Mouse (Mus musculus) heart, postnatal 0 days (tissue): Measurements from ENCODE around the gene Nuak2. TPM values are rescaled to one million over a fixed set of nuclear protein-coding genes. Genes with fewer than 3 reads are reported as not detected.

Experiments used
- ATAC-seq: fragments of 200-750 bp; cut with Nextera tagmentation; 2 replicates; pipeline ENCODE4 v1.8.0; 2017; ENCODE audit warnings: low read depth, moderate number of reproducible peaks, moderate library complexity; ENCODE audit not compliant: insufficient read depth
- DNase-seq: peaks from one replicate; pipeline ENCODE4 v3.0.0-alpha.2; 2016; ENCODE audit warnings: low spot score
- H3K27ac ChIP-seq: fragments of 300-500 bp; sonication (generic); 2 replicates; pipeline ENCODE4 v1.5.1; 2014; ENCODE audit warnings: low read depth, mild to moderate bottlenecking
- H3K27me3 ChIP-seq: fragments of 300-500 bp; sonication (generic); 2 replicates; pipeline ENCODE4 v1.6.1; 2014; ENCODE audit warnings: low read length, mixed read lengths; ENCODE audit not compliant: control insufficient read depth, insufficient read depth
- H3K36me3 ChIP-seq: fragments of 300-500 bp; sonication (generic); replicated peaks from 2 replicates; pipeline ENCODE4 v1.6.1; 2014; ENCODE audit warnings: low read length, mixed read lengths; ENCODE audit not compliant: control insufficient read depth, insufficient read depth
- H3K4me1 ChIP-seq: fragments of 300-500 bp; sonication (generic); 2 replicates; pipeline ENCODE4 v1.6.1; 2014; ENCODE audit warnings: antibody characterized with exemption; ENCODE audit not compliant: control insufficient read depth, insufficient read depth
- H3K4me2 ChIP-seq: fragments of 300-500 bp; sonication (generic); 2 replicates; pipeline ENCODE4 v1.6.1; 2014; ENCODE audit warnings: low read depth, mild to moderate bottlenecking, low read length, moderate library complexity
- H3K4me3 ChIP-seq: fragments of 300-500 bp; sonication (generic); 2 replicates; pipeline ENCODE4 v1.5.1; 2014; ENCODE audit warnings: low read depth, low read length
- H3K9ac ChIP-seq: fragments of 300-500 bp; sonication (generic); replicated peaks from 2 replicates; pipeline ENCODE4 v1.6.1; 2014; ENCODE audit warnings: low read depth, low read length, mixed read lengths
- H3K9me3 ChIP-seq: fragments of 300-500 bp; sonication (generic); replicated peaks from 2 replicates; pipeline ENCODE4 v1.6.1; 2016; ENCODE audit warnings: low read length; ENCODE audit not compliant: control insufficient read depth
- CTCF ChIP-seq: IDR thresholded peaks from 2 replicates; pipeline ENCODE4 v1.5.1; 2016; ENCODE audit warnings: antibody characterized with exemption, control low read depth, low read depth
- EP300 ChIP-seq: IDR thresholded peaks from 2 replicates; pipeline ENCODE4 v1.6.1; 2016; ENCODE audit warnings: antibody characterized with exemption, low read depth
- WGBS: fragments of 180-500 bp; shearing (Covaris S2); extraction: QIAGEN DNeasy Blood & Tissue Kit; methylation state at CpG from one replicate; pipeline ENCODE4 v1.1.7; 2014; 5-methylcytosine and 5-hydroxymethylcytosine counted together
- polyA plus RNA-seq: library from polyadenylated mRNA; unstranded; fragments of >200 nt; fragmentation: Nextera tagmentation; extraction: Ambion mirVana; gene quantifications from 2 replicates; pipeline ENCODE4 v1.2.1, GENCODE M21; 2015
- total RNA-seq: library from RNA; depleted of rRNA; stranded (reverse); fragments of >200 nt; gene quantifications from 2 replicates; pipeline ENCODE4 v1.2.3, GENCODE M21; 2014; ENCODE audit warnings: low replicate concordance

The Nuak2 gene
- total and polyA plus RNA-seq, 2 experiments from 2014 or later, result 0.76 to 2.2 TPM

- ATAC-seq, result no peak
- 75% methylated on average over 1 of the region's 1 CpGs for WGBS
Observed at GRCm38 (mm10) chr1:132286735-132287134, 29.2 kb upstream of the Nuak2 start.

DNA sequence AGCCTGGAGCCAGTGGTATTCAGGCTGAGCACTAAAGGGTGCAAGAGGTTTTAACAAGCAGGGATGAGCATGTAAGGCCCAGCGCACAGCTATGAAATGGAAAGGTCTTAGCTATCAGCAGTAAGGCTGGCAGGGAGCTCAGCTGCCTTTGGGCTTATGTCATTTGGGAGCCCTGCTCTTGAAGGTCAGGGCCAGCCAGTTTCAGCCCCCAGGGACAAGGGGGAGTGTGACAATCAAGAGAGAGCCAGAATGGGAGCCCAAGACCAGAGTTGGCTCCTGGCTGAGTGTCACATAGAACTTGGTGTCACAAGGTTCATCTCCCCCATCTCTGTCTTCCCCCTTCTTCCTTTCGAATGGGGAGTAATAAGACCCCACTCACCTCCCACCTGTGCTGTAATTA is 28.5 kb upstream of the Nuak2 start:
- peaks cover 6% of the 10 kb centered on the region for H3K4me1 ChIP-seq
- WGBS, result 40% methylated on average over 2 of the region's 2 CpGs
- no peak overlapping the region for H3K27ac ChIP-seq
- no peak overlapping the region for H3K9ac ChIP-seq
- TF ChIP-seq EP300, result no peak
- TF ChIP-seq CTCF, result no peak
- DNase-seq (peak; percentile 50), ATAC-seq (peak; percentile 81)
- H3K4me2 ChIP-seq, result no peak overlapping the region
- H3K4me3 ChIP-seq, result no peak overlapping the region
- H3K27me3 ChIP-seq, result no peaks in the 10 kb centered on the region
- no peaks in the 10 kb centered on the region for H3K36me3 ChIP-seq
- H3K9me3 ChIP-seq, result no peaks in the 10 kb centered on the region

More at GRCm38 (mm10) chr1:132286735-132287134, 29.2 kb upstream of the Nuak2 start:
- TF ChIP-seq CTCF (no peak), EP300 (no peak)
- no peak overlapping the region for H3K9ac ChIP-seq
- H3K4me1 ChIP-seq, result peaks cover 6% of the 10 kb centered on the region
- H3K9me3 ChIP-seq, result no peaks in the 10 kb centered on the region
- H3K27me3 ChIP-seq, result no peaks in the 10 kb centered on the region
- H3K27ac ChIP-seq, result no peak overlapping the region
- no peak for DNase-seq
- H3K4me2 ChIP-seq, result no peak overlapping the region
- H3K36me3 ChIP-seq, result no peaks in the 10 kb centered on the region
- no peak overlapping the region for H3K4me3 ChIP-seq

DNA sequence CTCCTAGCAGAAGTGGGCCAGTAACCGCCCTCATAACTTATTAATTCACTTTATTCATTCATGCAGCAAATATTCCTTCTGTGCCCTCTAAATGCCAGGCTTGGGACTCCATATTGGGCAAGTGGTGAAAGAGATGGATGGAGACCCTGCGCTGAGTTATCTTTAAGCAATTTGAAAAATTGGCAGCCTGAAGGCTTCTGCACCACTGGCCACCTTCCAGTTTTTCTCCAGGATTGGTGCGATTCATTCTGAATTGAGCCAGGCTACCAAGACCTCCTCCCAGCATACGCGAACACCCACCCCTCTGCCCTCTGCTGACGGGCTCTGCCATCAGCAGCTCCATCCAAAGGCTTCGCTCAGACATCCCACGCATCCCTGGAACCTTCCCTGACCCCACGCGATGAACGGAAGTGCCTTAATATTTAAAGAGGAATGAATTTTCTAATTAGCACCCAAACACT is 27.9 kb upstream of the Nuak2 start:
- Histone ChIP-seq H3K27ac (no peak overlapping the region), H3K4me1 (peaks cover 6% of the 10 kb centered on the region), H3K36me3 (no peaks in the 10 kb centered on the region), H3K9me3 (no peaks in the 10 kb centered on the region), H3K4me3 (no peak overlapping the region), H3K27me3 (no peaks in the 10 kb centered on the region), H3K4me2 (no peak overlapping the region), H3K9ac (no peak overlapping the region)
- WGBS, result 36% methylated on average over 11 of the region's 11 CpGs
- no peak for ATAC-seq
- TF ChIP-seq EP300 (no peak), CTCF (no peak)
- no peak for DNase-seq

GRCm38 (mm10) chr1:132289965-132290364 is 26.0 kb upstream of the Nuak2 start:
- WGBS, result 53% methylated on average over 6 of the region's 6 CpGs
- Histone ChIP-seq H3K4me3 (no peak overlapping the region), H3K4me1 (peaks cover 6% of the 10 kb centered on the region), H3K4me2 (no peak overlapping the region), H3K27me3 (no peaks in the 10 kb centered on the region), H3K27ac (no peak overlapping the region), H3K9ac (no peak overlapping the region), H3K36me3 (no peaks in the 10 kb centered on the region), H3K9me3 (no peaks in the 10 kb centered on the region)
- ATAC-seq (no peak), DNase-seq (no peak)
- TF ChIP-seq CTCF, result no peak
- no peak for TF ChIP-seq EP300

DNA sequence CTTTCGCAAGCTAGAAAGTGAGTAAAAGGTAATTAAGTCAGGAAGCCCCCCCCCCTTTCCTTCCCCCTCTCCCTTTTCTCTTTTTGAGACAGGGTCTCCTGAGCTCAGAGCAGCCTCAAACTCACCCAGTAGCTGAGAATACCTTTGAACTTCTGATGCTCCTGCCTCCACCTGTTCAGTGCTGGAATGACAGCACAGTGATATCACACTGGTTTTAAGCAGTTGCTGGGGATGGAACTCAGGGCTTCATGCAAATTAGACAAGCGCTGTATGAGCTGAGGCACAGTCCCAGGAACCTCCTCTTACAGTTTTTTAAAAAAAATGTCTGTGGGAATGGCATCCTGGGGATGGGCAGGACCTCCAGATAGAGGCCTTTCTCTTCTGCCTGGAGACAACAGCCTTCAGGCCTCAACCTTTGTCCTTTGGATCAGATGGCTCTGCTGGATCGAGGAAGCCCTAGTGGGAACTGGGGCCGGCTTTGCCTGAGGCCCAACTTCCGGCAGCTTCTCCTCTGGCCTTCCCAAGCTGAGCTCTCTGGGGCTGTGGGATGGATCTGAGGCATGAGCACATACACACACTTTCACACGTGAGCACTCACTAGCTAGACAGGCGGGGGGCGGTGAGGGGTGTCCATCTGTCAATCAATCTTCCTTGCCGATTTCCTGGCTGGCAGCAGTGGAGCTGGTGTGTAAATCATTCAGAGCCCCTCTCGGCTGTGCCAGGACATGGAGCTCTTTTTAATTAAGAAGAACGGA is 24.8 kb upstream of the Nuak2 start:
- peaks cover 6% of the 10 kb centered on the region for H3K4me1 ChIP-seq
- H3K36me3 ChIP-seq, result no peaks in the 10 kb centered on the region
- ATAC-seq, result no peak
- H3K27ac ChIP-seq, result no peak overlapping the region
- H3K9ac ChIP-seq, result no peak overlapping the region
- DNase-seq, result no peak
- WGBS, result 69% methylated on average over 11 of the region's 11 CpGs
- no peak overlapping the region for H3K4me3 ChIP-seq
- H3K9me3 ChIP-seq, result no peaks in the 10 kb centered on the region
- 0 out of 2 replicates have a peak, but pooled peaks cover under 1% of the 10 kb centered on the region for H3K27me3 ChIP-seq
- no peak for TF ChIP-seq EP300
- 0 out of 2 replicates have a peak, but pooled peaks have one; percentile 4 for TF ChIP-seq CTCF
- no peak overlapping the region for H3K4me2 ChIP-seq

GRCm38 (mm10) chr1:132291706-132292105 is 24.2 kb upstream of the Nuak2 start:
- Histone ChIP-seq H3K27me3 (0 out of 2 replicates have a peak, but pooled peaks cover 5% of the 10 kb centered on the region), H3K9ac (no peak overlapping the region), H3K4me2 (no peak overlapping the region), H3K9me3 (no peaks in the 10 kb centered on the region), H3K4me1 (peaks cover 6% of the 10 kb centered on the region), H3K27ac (0 out of 2 replicates have a peak overlapping the region, but pooled peaks have one; percentile 28), H3K36me3 (no peaks in the 10 kb centered on the region), H3K4me3 (no peak overlapping the region)
- ATAC-seq, result no peak
- WGBS, result 64% methylated on average over 4 of the region's 4 CpGs
- DNase-seq, result no peak
- TF ChIP-seq CTCF, result no peak
- TF ChIP-seq EP300, result no peak
